Mouse (Mus musculus) retina, postnatal 1 day (tissue): ENCODE results near the gene Tubd1.

Experiments used
- DNase-seq: peaks from one replicate; pipeline ENCODE4 v3.0.0-alpha.2; 2012

Gene Tubd1

GRCm38 (mm10) chr11:86602116-86602515 lies 57.3 kb downstream of the Tubd1 start:
- DNase-seq, result no peak

- no peak for DNase-seq
Measured at GRCm38 (mm10) chr11:86603719-86604118, 58.9 kb downstream of the Tubd1 start.

DNA sequence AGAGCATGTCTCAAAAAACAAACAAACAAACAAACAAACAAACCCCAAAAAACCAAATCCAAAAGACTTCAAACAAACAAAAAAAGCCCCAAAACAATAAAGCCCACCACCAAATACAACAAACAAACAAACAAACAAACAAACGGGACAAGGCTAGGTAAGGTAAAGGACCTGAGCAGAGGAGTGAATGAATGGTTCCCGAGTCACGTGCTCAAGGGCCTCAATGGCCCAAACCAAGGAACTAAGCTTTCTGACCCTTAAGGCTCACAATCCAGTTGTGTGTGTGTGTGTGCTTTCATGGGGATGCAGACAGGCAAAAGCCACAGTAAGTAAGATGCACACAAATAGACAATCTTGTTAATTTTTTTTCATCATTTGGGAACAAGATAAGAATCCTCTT lies 59.5 kb downstream of the Tubd1 start:
- DNase-seq, result no peak

- no peak for DNase-seq
Measured at GRCm38 (mm10) chr11:86604732-86605520, 60.1 kb downstream of the Tubd1 start.

- no peak for DNase-seq
Measured at GRCm38 (mm10) chr11:86606621-86607339, 62.0 kb downstream of the Tubd1 start.

DNA sequence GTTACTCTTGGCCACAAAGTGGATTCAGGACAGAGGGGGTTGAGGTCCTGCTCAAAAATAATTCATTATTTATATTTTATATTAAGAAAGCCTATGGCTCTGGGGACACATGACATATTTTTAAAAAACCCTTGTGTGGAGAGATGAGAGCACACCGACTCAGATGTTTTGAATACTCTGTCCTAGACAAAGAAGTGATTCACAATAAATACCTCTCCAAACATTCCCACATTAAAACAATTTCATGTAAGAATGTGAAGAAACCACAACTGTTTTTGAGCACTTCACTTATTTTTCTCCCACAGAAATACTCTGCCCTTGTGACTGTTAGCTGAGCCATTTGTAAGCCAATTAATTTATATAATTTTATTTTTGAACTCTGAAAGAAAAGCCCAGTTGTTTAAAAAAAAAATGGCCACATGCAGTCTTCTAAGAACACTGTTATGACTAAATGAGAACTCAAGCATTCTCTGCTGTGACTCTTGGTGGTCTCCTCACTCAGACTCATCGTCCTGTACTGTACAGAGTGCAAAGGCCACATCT lies 63.1 kb downstream of the Tubd1 start:
- DNase-seq, result no peak

DNA sequence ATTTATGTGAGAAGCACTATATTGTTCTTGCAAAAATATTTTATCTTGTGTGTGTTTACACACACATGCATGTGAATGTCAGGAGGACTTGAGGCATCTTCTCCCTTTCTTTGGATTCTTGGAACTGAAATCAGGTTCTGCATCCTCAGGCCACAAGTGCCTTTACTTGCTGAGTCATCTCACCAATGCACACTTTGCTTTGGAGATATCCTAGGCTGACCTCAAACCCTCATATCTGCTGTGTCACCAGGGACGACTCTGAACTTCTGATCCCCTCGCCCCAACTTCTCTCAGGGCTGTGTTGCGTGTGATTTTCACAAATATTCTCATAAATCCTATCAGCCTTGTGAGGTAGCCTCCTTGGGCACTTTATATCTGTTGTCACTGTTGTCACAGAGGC lies 65.4 kb downstream of the Tubd1 start:
- DNase-seq, result no peak

GRCm38 (mm10) chr11:86611991-86612390 lies 67.2 kb downstream of the Tubd1 start:
- no peak for DNase-seq

DNA sequence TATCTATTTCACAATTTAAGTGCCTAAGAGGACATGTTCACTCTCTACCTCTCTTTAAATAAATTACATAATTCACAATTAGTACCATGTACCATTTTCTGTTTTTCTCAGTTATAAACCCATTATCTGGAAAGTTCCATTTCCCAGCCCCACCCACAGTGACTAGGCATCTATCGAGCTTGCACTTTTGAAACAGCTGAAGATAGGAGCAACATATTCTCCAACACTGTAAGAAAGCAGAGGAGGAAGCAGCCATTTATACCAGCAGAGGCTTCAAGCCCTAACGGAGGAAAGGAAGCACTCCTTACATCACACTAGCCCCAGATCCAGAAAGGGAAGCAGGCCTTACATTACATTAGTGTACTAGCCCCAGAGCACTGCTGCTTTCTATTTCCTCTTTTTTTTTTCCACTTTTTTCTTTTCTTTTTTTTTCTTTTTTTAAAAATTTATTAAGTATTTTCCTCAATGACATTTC lies 69.3 kb downstream of the Tubd1 start:
- DNase-seq, result no peak

GRCm38 (mm10) chr11:86614607-86615006 lies 69.8 kb downstream of the Tubd1 start:
- DNase-seq, result no peak
